Mouse (Mus musculus) heart, embryonic 10.5 days (tissue): ENCODE data around the gene Ckmt2. TPM values are rescaled to one million over a fixed set of nuclear protein-coding genes. Genes with fewer than 3 reads are reported as not detected.

Source experiments
- DNase-seq: peaks from one replicate; pipeline ENCODE4 v3.0.0-alpha.2; 2017; ENCODE audit warnings: low spot score
- H3K27ac ChIP-seq: fragments of 300-500 bp; sonication (generic); 2 replicates; pipeline ENCODE4 v1.5.1; 2016; ENCODE audit warnings: mild to moderate bottlenecking
- H3K27me3 ChIP-seq: fragments of 300-500 bp; sonication (generic); 2 replicates; pipeline ENCODE4 v1.6.1; 2016; ENCODE audit warnings: mild to moderate bottlenecking; ENCODE audit not compliant: poor library complexity, insufficient read depth, severe bottlenecking
- H3K36me3 ChIP-seq: fragments of 300-500 bp; sonication (generic); 2 replicates; pipeline ENCODE4 v1.6.1; 2016; ENCODE audit warnings: mild to moderate bottlenecking, moderate library complexity
- H3K4me1 ChIP-seq: fragments of 300-500 bp; sonication (generic); 2 replicates; pipeline ENCODE4 v1.6.1; 2016; ENCODE audit warnings: mild to moderate bottlenecking
- H3K4me3 ChIP-seq: fragments of 300-500 bp; sonication (generic); 2 replicates; pipeline ENCODE4 v1.5.1; 2016; ENCODE audit warnings: mild to moderate bottlenecking, moderate library complexity
- H3K9me3 ChIP-seq: fragments of 300-500 bp; sonication (generic); 2 replicates; pipeline ENCODE4 v1.6.1; 2016; ENCODE audit warnings: mild to moderate bottlenecking, moderate library complexity
- WGBS: fragments of 180-500 bp; shearing (Covaris S2); methylation state at CpG from one replicate; pipeline ENCODE4 v1.1.7; 2016; 5-methylcytosine and 5-hydroxymethylcytosine counted together
- polyA plus RNA-seq: library from polyadenylated mRNA; unstranded; fragments of >200 nt; fragmentation: Nextera tagmentation; extraction: Ambion mirVana; gene quantifications from 2 replicates; pipeline ENCODE4 v1.2.1, GENCODE M21; 2016

Gene Ckmt2
- polyA plus RNA-seq, 1 experiment from 2014 or later, result 3.3 TPM

- Histone ChIP-seq H3K4me3 (no peak overlapping the region), H3K27me3 (no peaks in the 10 kb centered on the region), H3K27ac (no peak overlapping the region), H3K9me3 (no peaks in the 10 kb centered on the region), H3K36me3 (no peaks in the 10 kb centered on the region), H3K4me1 (no peaks in the 10 kb centered on the region)
- no peak for DNase-seq
- 83% methylated on average over 6 of the region's 6 CpGs for WGBS
These were observed 13.4 kb upstream of the Ckmt2 start for GRCm38 (mm10) chr13:91890031-91890619.

GRCm38 (mm10) chr13:91884714-91885386 is 8.2 kb upstream of the Ckmt2 start:
- no peak overlapping the region for H3K4me3 ChIP-seq
- WGBS, result 79% methylated on average over 5 of the region's 5 CpGs
- H3K27me3 ChIP-seq, result no peaks in the 10 kb centered on the region
- no peak overlapping the region for H3K27ac ChIP-seq
- H3K4me1 ChIP-seq, result no peaks in the 10 kb centered on the region
- no peak for DNase-seq
- H3K36me3 ChIP-seq, result no peaks in the 10 kb centered on the region
- no peaks in the 10 kb centered on the region for H3K9me3 ChIP-seq

- DNase-seq, result peak; percentile 36
- WGBS, result 58% methylated on average over 9 of the region's 9 CpGs
- no peaks in the 10 kb centered on the region for H3K36me3 ChIP-seq
- H3K4me1 ChIP-seq, result peaks cover 17% of the 10 kb centered on the region; the same call in 1 of the 2 replicates
- H3K27ac ChIP-seq, result no peak overlapping the region
- H3K27me3 ChIP-seq, result no peaks in the 10 kb centered on the region
- H3K9me3 ChIP-seq, result no peaks in the 10 kb centered on the region
- no peak overlapping the region for H3K4me3 ChIP-seq
These were observed 5.3 kb upstream of the Ckmt2 start for GRCm38 (mm10) chr13:91881837-91882480.

DNA sequence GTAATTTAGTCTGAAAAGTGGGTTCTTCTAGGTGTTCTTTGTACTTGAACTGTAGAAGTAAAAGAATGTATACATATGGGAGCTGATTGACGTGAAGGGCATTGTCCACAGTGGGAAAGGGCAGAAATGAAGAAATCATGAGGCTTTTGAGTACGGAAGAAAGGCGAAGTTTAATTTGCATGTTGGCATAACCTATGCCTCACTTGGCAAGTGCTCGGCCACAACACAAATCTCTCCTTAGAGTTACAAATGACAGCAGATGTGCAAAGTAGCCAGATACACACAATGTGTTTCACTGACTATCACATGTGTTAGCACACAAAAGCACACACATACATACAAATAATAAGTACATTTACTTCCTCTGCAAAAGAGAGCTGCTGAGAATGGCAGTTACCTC is 3.6 kb upstream of the Ckmt2 start:
- Histone ChIP-seq H3K9me3 (no peaks in the 10 kb centered on the region), H3K27me3 (no peaks in the 10 kb centered on the region), H3K4me1 (peaks cover 27% of the 10 kb centered on the region; the same call in 1 of the 2 replicates), H3K4me3 (no peak overlapping the region), H3K36me3 (no peaks in the 10 kb centered on the region), H3K27ac (no peak overlapping the region)
- 90% methylated on average over 4 of the region's 4 CpGs for WGBS
- no peak for DNase-seq

DNA sequence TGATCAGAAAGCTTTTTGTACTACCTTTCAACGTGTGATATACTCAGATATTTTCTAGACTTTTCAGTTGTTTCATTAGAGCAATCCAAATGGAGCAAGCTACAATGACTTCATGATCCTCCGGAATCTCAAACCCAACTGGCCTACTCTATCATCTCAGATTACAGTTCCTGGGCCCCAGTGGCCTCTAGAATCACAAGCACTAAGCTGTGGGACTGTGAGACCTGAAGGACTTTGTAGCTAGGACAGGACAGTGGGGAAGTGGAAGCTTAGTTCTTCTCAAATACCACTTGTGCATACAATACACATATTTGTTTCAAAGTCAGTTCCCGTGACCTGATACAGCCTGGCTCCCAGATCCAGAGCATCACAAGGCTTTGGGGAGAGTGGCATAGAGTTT is 1.3 kb upstream of the Ckmt2 start:
- Histone ChIP-seq H3K27ac (peak overlapping the region; percentile 83; the same call in 1 of the 2 replicates), H3K4me1 (peaks cover 44% of the 10 kb centered on the region)
- WGBS, result 73% methylated on average over 3 of the region's 3 CpGs

DNA sequence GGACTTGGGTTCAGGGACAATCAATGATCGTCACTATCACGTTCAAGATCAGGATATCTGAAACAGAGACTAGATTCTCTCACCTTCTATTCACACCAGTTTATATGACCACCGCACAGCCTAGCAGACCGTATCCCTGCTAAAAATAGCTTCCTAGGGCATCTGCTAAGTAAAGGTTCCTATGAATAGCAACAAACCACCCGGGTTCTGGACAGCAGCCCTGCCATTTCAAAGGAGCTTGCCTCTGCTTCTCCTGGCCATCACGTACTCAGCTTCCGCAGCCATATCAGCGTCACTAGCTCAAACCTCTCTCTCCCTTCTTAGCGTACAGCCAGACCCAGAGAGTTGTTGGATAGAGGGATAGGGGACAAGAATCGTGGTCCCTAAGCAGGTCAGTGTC is 665 bp upstream of the Ckmt2 start:
- 48% methylated on average over 10 of the region's 10 CpGs for WGBS
- no peaks in the 10 kb centered on the region for H3K27me3 ChIP-seq
- no peak overlapping the region for H3K4me3 ChIP-seq
- DNase-seq, result no peak
- H3K36me3 ChIP-seq, result no peaks in the 10 kb centered on the region
- H3K4me1 ChIP-seq, result peaks cover 44% of the 10 kb centered on the region
- H3K27ac ChIP-seq, result peak overlapping the region; percentile 83
- H3K9me3 ChIP-seq, result no peaks in the 10 kb centered on the region

More for the DNA sequence above, 1.3 kb upstream of the Ckmt2 start:
- DNase-seq, result no peak
- Histone ChIP-seq H3K36me3 (no peaks in the 10 kb centered on the region), H3K27me3 (no peaks in the 10 kb centered on the region), H3K9me3 (no peaks in the 10 kb centered on the region), H3K4me3 (no peak overlapping the region)

DNA sequence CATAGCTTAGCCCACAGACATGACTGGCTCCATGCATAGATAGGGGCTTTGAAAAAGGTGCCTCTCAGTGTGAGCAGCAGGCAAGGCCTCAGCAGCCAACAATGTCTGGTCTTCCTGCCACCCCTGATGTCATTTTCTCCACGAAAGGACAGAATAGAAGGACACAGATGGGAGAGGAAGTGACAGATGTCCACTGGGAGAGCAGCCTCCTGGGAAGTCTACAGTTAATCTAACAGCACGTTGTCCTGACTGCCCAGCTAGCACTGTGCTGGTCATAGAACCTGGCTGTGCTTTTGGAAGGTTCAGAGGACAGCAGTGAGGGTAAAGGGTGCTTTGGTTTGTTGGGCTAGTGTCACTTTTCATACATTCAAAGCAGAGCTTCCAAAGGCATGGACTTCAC is 1.1 kb downstream of the Ckmt2 start:
- peak overlapping the region; percentile 78 for H3K27ac ChIP-seq

GRCm38 (mm10) chr13:91874565-91874964 is 2.1 kb downstream of the Ckmt2 start:
- H3K9me3 ChIP-seq, result no peaks in the 10 kb centered on the region
- 76% methylated on average over 7 of the region's 7 CpGs for WGBS
- no peak for DNase-seq
- H3K36me3 ChIP-seq, result no peaks in the 10 kb centered on the region
- H3K4me3 ChIP-seq, result no peak overlapping the region
- H3K4me1 ChIP-seq, result peaks cover 44% of the 10 kb centered on the region
- no peaks in the 10 kb centered on the region for H3K27me3 ChIP-seq
- peak overlapping the region; percentile 78 for H3K27ac ChIP-seq

More for the DNA sequence above, 1.1 kb downstream of the Ckmt2 start:
- Histone ChIP-seq H3K4me1 (peaks cover 44% of the 10 kb centered on the region), H3K4me3 (no peak overlapping the region), H3K36me3 (no peaks in the 10 kb centered on the region), H3K27me3 (no peaks in the 10 kb centered on the region), H3K9me3 (no peaks in the 10 kb centered on the region)
- WGBS, result 34% methylated on average over 2 of the region's 2 CpGs
- no peak for DNase-seq

DNA sequence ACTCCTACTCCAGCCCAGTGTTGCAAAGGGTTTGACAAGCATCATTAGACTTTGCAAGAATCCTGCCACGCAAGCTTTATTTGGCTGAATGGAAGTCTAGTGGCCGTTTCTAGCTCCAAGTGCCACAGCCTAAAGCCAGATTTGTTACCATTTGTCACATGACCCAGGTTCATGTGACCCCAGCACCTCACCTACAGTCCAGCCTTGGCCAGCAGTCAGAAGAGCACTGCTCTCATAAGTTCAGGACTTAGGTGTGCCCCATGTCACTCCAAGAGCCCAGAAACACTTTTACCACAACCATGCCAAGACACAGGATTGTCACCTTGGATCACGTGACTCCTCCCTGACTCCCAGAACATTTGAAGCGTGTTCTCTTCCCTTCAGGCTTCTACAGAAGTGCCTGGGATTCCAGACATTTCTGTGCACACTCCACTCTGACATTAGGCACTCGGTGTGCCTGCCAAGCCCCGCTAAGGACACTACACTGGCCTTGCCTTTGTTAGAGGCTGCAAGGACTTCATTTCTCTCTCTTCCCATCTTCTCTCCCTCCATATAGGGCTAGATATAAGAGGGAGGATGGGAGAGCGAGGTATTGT is 2.9 kb downstream of the Ckmt2 start:
- Histone ChIP-seq H3K4me1 (peaks cover 44% of the 10 kb centered on the region), H3K4me3 (no peak overlapping the region), H3K27ac (peak overlapping the region; percentile 78), H3K9me3 (no peaks in the 10 kb centered on the region), H3K36me3 (no peaks in the 10 kb centered on the region), H3K27me3 (no peaks in the 10 kb centered on the region)
- no peak for DNase-seq
- WGBS, result 52% methylated on average over 7 of the region's 7 CpGs

GRCm38 (mm10) chr13:91868577-91868976 is 8.1 kb downstream of the Ckmt2 start:
- Histone ChIP-seq H3K36me3 (no peaks in the 10 kb centered on the region), H3K4me3 (no peak overlapping the region), H3K9me3 (no peaks in the 10 kb centered on the region), H3K27ac (no peak overlapping the region), H3K27me3 (no peaks in the 10 kb centered on the region), H3K4me1 (peaks cover under 1% of the 10 kb centered on the region)
- WGBS, result 89% methylated on average over 1 of the region's 1 CpGs
- no peak for DNase-seq

DNA sequence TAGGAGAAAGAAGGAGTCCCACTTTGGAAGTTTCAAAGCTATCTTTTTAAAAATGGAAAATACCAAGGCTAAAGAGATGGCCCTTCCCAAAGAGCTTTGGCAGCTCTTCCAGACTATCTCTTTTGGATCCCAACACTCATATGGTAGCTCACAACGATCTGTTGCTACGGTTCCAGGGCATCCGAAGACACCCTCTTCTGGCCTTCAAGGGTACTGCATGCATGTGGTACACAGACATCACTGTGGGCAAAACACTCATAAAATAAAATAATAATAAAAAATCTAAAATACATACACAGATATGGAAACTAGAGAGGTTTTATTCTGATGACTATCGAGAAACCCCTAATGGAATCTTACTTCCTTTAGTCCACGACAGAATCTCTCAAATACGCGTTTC is 17.9 kb downstream of the Ckmt2 start:
- H3K27me3 ChIP-seq, result no peaks in the 10 kb centered on the region
- H3K36me3 ChIP-seq, result no peaks in the 10 kb centered on the region
- whole genome bisulfite sequencing, result 75% methylated on average over 7 of the region's 7 CpGs
- DNase-seq, result no peak
- H3K9me3 ChIP-seq, result no peaks in the 10 kb centered on the region
- H3K4me1 ChIP-seq, result no peaks in the 10 kb centered on the region
- no peak overlapping the region for H3K4me3 ChIP-seq
- H3K27ac ChIP-seq, result no peak overlapping the region

DNA sequence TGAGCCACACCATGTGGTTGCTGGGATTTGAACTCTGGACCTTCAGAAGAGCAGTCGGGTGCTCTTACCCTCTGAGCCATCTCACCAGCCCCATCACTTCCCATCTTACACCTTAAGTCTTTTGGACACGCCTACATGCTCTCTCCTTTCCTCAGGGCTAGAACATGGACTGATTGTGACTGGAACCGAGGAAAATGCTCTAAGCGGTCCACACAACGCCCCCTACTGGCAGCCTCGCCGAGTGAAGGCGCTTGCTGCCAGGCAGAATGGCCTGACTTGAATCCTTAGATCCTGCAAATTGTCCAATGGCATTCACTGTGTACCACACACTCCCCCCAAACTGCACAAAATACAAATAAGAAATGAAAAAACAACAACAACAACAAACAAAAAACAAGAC is 19.3 kb downstream of the Ckmt2 start:
- WGBS, result 55% methylated on average over 8 of the region's 8 CpGs
- H3K36me3 ChIP-seq, result no peaks in the 10 kb centered on the region
- H3K9me3 ChIP-seq, result no peaks in the 10 kb centered on the region
- H3K4me3 ChIP-seq, result no peak overlapping the region
- DNase-seq, result no peak
- H3K4me1 ChIP-seq, result no peaks in the 10 kb centered on the region
- no peaks in the 10 kb centered on the region for H3K27me3 ChIP-seq
- no peak overlapping the region for H3K27ac ChIP-seq

DNA sequence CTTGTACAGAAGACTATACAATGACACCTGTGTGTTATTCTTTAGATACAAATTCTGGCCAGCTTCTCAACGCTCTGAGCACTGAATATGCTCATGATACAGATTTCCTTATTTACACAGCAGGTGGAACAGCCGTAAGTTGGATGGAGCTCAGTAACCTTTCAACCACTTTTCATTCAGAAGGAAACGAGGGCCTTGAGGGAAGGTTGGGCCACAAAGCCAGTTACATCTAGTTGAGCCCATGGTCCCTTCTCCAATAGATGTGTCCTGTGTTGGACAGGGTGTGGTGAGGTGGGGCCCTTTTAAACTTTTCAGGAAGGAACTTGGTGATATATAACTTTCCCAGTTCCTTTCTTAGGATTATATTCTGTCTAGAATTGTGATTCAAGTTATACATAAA is 22.3 kb downstream of the Ckmt2 start:
- Histone ChIP-seq H3K27me3 (no peaks in the 10 kb centered on the region), H3K27ac (no peak overlapping the region), H3K4me3 (no peak overlapping the region), H3K9me3 (no peaks in the 10 kb centered on the region), H3K4me1 (no peaks in the 10 kb centered on the region), H3K36me3 (no peaks in the 10 kb centered on the region)
- DNase-seq, result no peak
- 76% methylated on average over 3 of the region's 3 CpGs for WGBS
